Mouse (Mus musculus) kidney, postnatal 36 days (tissue): Measurements from ENCODE around the gene Mprip.

Source experiments
- DNase-seq, 2 experiments: peaks; one replicate each; pipeline ENCODE4 v3.0.0; 2021 to 2022; ENCODE audit warnings: mixed read lengths in 2 of 2

Mprip gene

GRCm38 (mm10) chr11:59808170-59808960, 147.3 kb downstream of the Mprip start:
- no peak for DNase-seq

GRCm38 (mm10) chr11:59809071-59809669, 148.1 kb downstream of the Mprip start:
- DNase-seq, result peak; percentile 53 to 77

GRCm38 (mm10) chr11:59809670-59810474, 148.8 kb downstream of the Mprip start, which contains the start of gene Flcn:
Flcn (minus strand) TSS chr11:59810016.
- DNase-seq, result peak; percentile 86 to 91

- DNase-seq, result no peak
These were observed 149.5 kb downstream of the Mprip start for GRCm38 (mm10) chr11:59810480-59811158.

- no peak for DNase-seq
These were observed 150.1 kb downstream of the Mprip start for GRCm38 (mm10) chr11:59811211-59811610.

- no peak for DNase-seq
These were observed 152.2 kb downstream of the Mprip start for GRCm38 (mm10) chr11:59813276-59813675.

GRCm38 (mm10) chr11:59814311-59814710, 153.2 kb downstream of the Mprip start:
- no peak for DNase-seq

GRCm38 (mm10) chr11:59814936-59815335, 153.8 kb downstream of the Mprip start:
- DNase-seq, result no peak

GRCm38 (mm10) chr11:59815482-59816065, 154.5 kb downstream of the Mprip start:
- no peak for DNase-seq

- no peak for DNase-seq
These were observed 156.8 kb downstream of the Mprip start for GRCm38 (mm10) chr11:59817916-59818315.

GRCm38 (mm10) chr11:59821625-59822024, 160.5 kb downstream of the Mprip start:
- no peak for DNase-seq
